Mouse (Mus musculus) heart, adult 18-20 months (tissue): ENCODE measurements at regions not wholly inside any gene's neighbourhood (a gene's known extent, or its start where the extent isn't known, plus 50 kb on each side); places are given as distances from the start of the nearest gene placed in this dataset.

Source experiments
- DNase-seq, 2 experiments: peaks; one replicate each; pipeline ENCODE4 v3.0.0; 2021 to 2022; ENCODE audit warnings: mixed read lengths in 1 of 2

GRCm38 (mm10) chr13:63627184-63627893, 53.9 kb upstream of the Ptch1 start:
- no peak for DNase-seq

- no peak for DNase-seq
Measured at GRCm38 (mm10) chr13:63627894-63628287, 54.5 kb upstream of the Ptch1 start.

- DNase-seq = no peak
Measured at GRCm38 (mm10) chr13:63631771-63632347, 58.5 kb upstream of the Ptch1 start.

- DNase-seq = no peak
Measured at GRCm38 (mm10) chr13:63634294-63634693, 60.9 kb upstream of the Ptch1 start.

- peak; percentile 12 to 16 for DNase-seq
Measured at GRCm38 (mm10) chr13:63641649-63642226, 68.3 kb upstream of the Ptch1 start.

GRCm38 (mm10) chr13:63642617-63643016, 69.2 kb upstream of the Ptch1 start:
- DNase-seq = peak; percentile 83 to 91

GRCm38 (mm10) chr13:63643394-63643793, 70.0 kb upstream of the Ptch1 start:
- DNase-seq = peak; percentile 51 to 80

GRCm38 (mm10) chr13:63644308-63644707, 70.9 kb upstream of the Ptch1 start:
- peak in 1 of 2 experiments; percentile 5 for DNase-seq

GRCm38 (mm10) chr13:63649058-63649647, 75.8 kb upstream of the Ptch1 start:
- no peak for DNase-seq

GRCm38 (mm10) chr13:63654514-63654913, 81.1 kb upstream of the Ptch1 start:
- DNase-seq = no peak

- no peak for DNase-seq
Measured at GRCm38 (mm10) chr13:63657115-63657514, 83.7 kb upstream of the Ptch1 start.

GRCm38 (mm10) chr13:63659412-63659811, 86.0 kb upstream of the Ptch1 start:
- DNase-seq = no peak

GRCm38 (mm10) chr13:63660431-63660830, 87.0 kb upstream of the Ptch1 start:
- no peak for DNase-seq

GRCm38 (mm10) chr13:63668576-63668975, 95.2 kb upstream of the Ptch1 start:
- DNase-seq = no peak

GRCm38 (mm10) chr13:63669031-63669430, 95.6 kb upstream of the Ptch1 start:
- no peak for DNase-seq

GRCm38 (mm10) chr13:63672425-63672824, 99.0 kb upstream of the Ptch1 start:
- no peak for DNase-seq

- DNase-seq = no peak
Measured at GRCm38 (mm10) chr13:63677696-63678095, 104.3 kb upstream of the Ptch1 start.

- peak; percentile 12 to 13 for DNase-seq
Measured at GRCm38 (mm10) chr13:63678265-63679260, 105.2 kb upstream of the Ptch1 start.

- DNase-seq = no peak
Measured at GRCm38 (mm10) chr13:63682341-63682740, 108.9 kb upstream of the Ptch1 start.

GRCm38 (mm10) chr13:63691974-63692373, 118.6 kb upstream of the Ptch1 start:
- no peak for DNase-seq

- DNase-seq = peak in 1 of 2 experiments; percentile 12
Measured at GRCm38 (mm10) chr13:63693636-63694035, 120.2 kb upstream of the Ptch1 start.

GRCm38 (mm10) chr13:63696399-63696798, 118.6 kb upstream of the Ercc6l2 start:
- peak; percentile 58 to 69 for DNase-seq
